Mouse (Mus musculus): ENCODE data around the gene Ssxb1. TPM values are rescaled to one million over a fixed set of nuclear protein-coding genes. Genes with fewer than 3 reads are reported as not detected.
"Not testable (repeated sequence)": the region's sequence is repeated elsewhere in the genome, so short reads cannot be mapped to it uniquely, and the experiment has no call there.

The Ssxb1 gene
- polyA plus RNA-seq (2015; fragmentation: Nextera tagmentation; extraction: Ambion mirVana) = not detected in 2 replicates

DNA sequence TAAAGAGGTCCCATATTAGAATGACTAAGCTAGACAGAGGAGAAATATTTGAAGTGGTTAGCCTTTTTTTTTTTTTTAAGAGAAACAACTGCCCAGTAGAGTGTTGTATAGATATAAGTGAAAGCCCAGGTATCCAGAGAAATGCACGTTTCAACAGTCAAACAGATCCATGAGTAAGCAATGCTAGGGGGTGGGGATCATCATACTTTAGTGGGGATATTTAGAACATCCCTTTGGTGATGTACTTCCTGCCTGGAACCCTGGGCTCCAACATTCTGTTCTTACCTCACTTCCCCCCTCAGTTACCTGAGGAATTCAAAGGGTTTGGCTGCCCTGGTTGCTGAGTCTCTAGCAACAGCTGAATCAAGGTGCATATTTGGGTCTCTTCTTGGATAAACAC, at the start of gene Ssxb1:
Gene Ssxb1 (plus strand): TSS at position 301 of the 400 bp plus-strand sequence.
- H3K9me3 ChIP-seq; H3K27ac ChIP-seq (replicated peaks); H3K36me3 ChIP-seq; H3K27me3 ChIP-seq; ATAC-seq (ENCODE audit: low FRiP score, low read depth); H3K4me2 ChIP-seq; H3K9ac ChIP-seq; H3K4me3 ChIP-seq; H3K4me1 ChIP-seq (replicated peaks): not testable (repeated sequence)
- 35% methylated on average over 1 of the region's 1 CpGs for WGBS

DNA sequence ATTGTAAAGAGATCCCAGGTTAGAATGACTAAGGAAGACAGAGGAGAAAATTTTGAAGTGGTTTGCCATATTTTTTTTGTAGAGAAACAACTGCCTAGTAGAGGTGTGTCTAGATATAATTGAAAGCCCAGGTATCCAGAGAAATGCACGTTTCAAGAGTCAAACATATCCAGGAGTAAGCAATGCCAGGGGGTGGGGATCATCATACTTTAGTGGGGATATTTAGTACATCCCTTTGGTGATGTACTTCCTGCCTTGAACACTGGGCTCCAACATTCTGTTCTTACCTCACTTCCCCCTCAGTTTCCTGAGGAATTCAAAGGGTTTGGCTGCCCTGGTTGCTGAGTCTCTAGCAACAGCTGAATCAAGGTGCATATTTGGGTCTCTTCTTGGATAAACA, 46.4 kb upstream of the Ssxb1 start, which contains the start of gene Ssxb9:
Gene Ssxb9 (plus strand): TSS at position 301 of the 400 bp plus-strand sequence.
- H3K9me3 ChIP-seq; H3K4me2 ChIP-seq; H3K4me1 ChIP-seq (replicated peaks); H3K9ac ChIP-seq; ATAC-seq (ENCODE audit: low FRiP score, low read depth); H3K27me3 ChIP-seq; H3K4me3 ChIP-seq; H3K36me3 ChIP-seq; H3K27ac ChIP-seq (replicated peaks): not testable (repeated sequence)
- 26% methylated on average over 1 of the region's 1 CpGs for WGBS

GRCm38 (mm10) chrX:8461626-8462025, 48.5 kb downstream of the Ssxb1 start, which contains the start of gene Ssxb2:
Gene Ssxb2, minus strand, starts transcription at chrX:8461726.
- H3K36me3 ChIP-seq; H3K9ac ChIP-seq; ATAC-seq (ENCODE audit: low FRiP score, low read depth); H3K9me3 ChIP-seq; H3K27ac ChIP-seq (replicated peaks); H3K27me3 ChIP-seq; H3K4me1 ChIP-seq (replicated peaks); H3K4me3 ChIP-seq; H3K4me2 ChIP-seq: not testable (repeated sequence)
- 52% methylated on average over 2 of the region's 2 CpGs for WGBS

Other genes with a start within 250 kb of the Ssxb1 start
- 22.7 and 25.7 TPM in 2 replicates for gene Tbc1d25, start 237.1 kb upstream of the Ssxb1 start, polyA plus RNA-seq (2015; fragmentation: Nextera tagmentation; extraction: Ambion mirVana)
- 29.9 and 32.9 TPM in 2 replicates for gene Ebp, start 219.8 kb upstream of the Ssxb1 start, polyA plus RNA-seq (2015; fragmentation: Nextera tagmentation; extraction: Ambion mirVana)
- gene Porcn, start 206.8 kb upstream of the Ssxb1 start, polyA plus RNA-seq (2015; fragmentation: Nextera tagmentation; extraction: Ambion mirVana) = 47.0 and 52.9 TPM in 2 replicates
- gene Ftsj1, start 160.9 kb upstream of the Ssxb1 start, polyA plus RNA-seq (2015; fragmentation: Nextera tagmentation; extraction: Ambion mirVana) = 48.8 and 51.0 TPM in 2 replicates
- gene Slc38a5, start 142.2 kb upstream of the Ssxb1 start, polyA plus RNA-seq (2015; fragmentation: Nextera tagmentation; extraction: Ambion mirVana) = 39.5 and 42.0 TPM in 2 replicates
- not detected in 2 replicates for gene Ssxb10, start 85.9 kb upstream of the Ssxb1 start, polyA plus RNA-seq (2015; fragmentation: Nextera tagmentation; extraction: Ambion mirVana)
- gene Ssxb9, start 46.3 kb upstream of the Ssxb1 start, polyA plus RNA-seq (2015; fragmentation: Nextera tagmentation; extraction: Ambion mirVana) = not detected in 2 replicates
- gene Ssxb2, start 48.4 kb downstream of the Ssxb1 start, polyA plus RNA-seq (2015; fragmentation: Nextera tagmentation; extraction: Ambion mirVana) = not detected in 2 replicates
- gene Gm14459, start 111.6 kb downstream of the Ssxb1 start, polyA plus RNA-seq (2015; fragmentation: Nextera tagmentation; extraction: Ambion mirVana) = not detected in 2 replicates
- not detected in 2 replicates for gene Ssxb6, start 134.9 kb downstream of the Ssxb1 start, polyA plus RNA-seq (2015; fragmentation: Nextera tagmentation; extraction: Ambion mirVana)
- gene Ssxb3, start 178.5 kb downstream of the Ssxb1 start, polyA plus RNA-seq (2015; fragmentation: Nextera tagmentation; extraction: Ambion mirVana) = not detected in 2 replicates